Mouse (Mus musculus) heart, embryonic 10.5 days (tissue): ENCODE data around the gene 1700001F09Rik. TPM values are rescaled to one million over a fixed set of nuclear protein-coding genes. Genes with fewer than 3 reads are reported as not detected.
"Not testable (repeated sequence)": the region's sequence is repeated elsewhere in the genome, so short reads cannot be mapped to it uniquely, and the experiment has no call there.

ENCODE experiments used
- DNase-seq: peaks from one replicate; pipeline ENCODE4 v3.0.0-alpha.2; 2017; ENCODE audit warnings: low spot score
- H3K27ac ChIP-seq: fragments of 300-500 bp; sonication (generic); 2 replicates; pipeline ENCODE4 v1.5.1; 2016; ENCODE audit warnings: mild to moderate bottlenecking
- H3K27me3 ChIP-seq: fragments of 300-500 bp; sonication (generic); 2 replicates; pipeline ENCODE4 v1.6.1; 2016; ENCODE audit warnings: mild to moderate bottlenecking; ENCODE audit not compliant: poor library complexity, insufficient read depth, severe bottlenecking
- H3K36me3 ChIP-seq: fragments of 300-500 bp; sonication (generic); 2 replicates; pipeline ENCODE4 v1.6.1; 2016; ENCODE audit warnings: mild to moderate bottlenecking, moderate library complexity
- H3K4me1 ChIP-seq: fragments of 300-500 bp; sonication (generic); 2 replicates; pipeline ENCODE4 v1.6.1; 2016; ENCODE audit warnings: mild to moderate bottlenecking
- H3K4me3 ChIP-seq: fragments of 300-500 bp; sonication (generic); 2 replicates; pipeline ENCODE4 v1.5.1; 2016; ENCODE audit warnings: mild to moderate bottlenecking, moderate library complexity
- H3K9me3 ChIP-seq: fragments of 300-500 bp; sonication (generic); 2 replicates; pipeline ENCODE4 v1.6.1; 2016; ENCODE audit warnings: mild to moderate bottlenecking, moderate library complexity
- WGBS: fragments of 180-500 bp; shearing (Covaris S2); methylation state at CpG from one replicate; pipeline ENCODE4 v1.1.7; 2016; 5-methylcytosine and 5-hydroxymethylcytosine counted together
- polyA plus RNA-seq: library from polyadenylated mRNA; unstranded; fragments of >200 nt; fragmentation: Nextera tagmentation; extraction: Ambion mirVana; gene quantifications from 2 replicates; pipeline ENCODE4 v1.2.1, GENCODE M21; 2016

Gene 1700001F09Rik
- polyA plus RNA-seq = not detected in 2 replicates

- H3K27me3 ChIP-seq, H3K4me1 ChIP-seq, H3K4me3 ChIP-seq, DNase-seq, H3K9me3 ChIP-seq, H3K27ac ChIP-seq, H3K36me3 ChIP-seq: not testable (repeated sequence)
These were observed at the start of gene 1700001F09Rik for GRCm38 (mm10) chr14:43347711-43348110. Gene 1700001F09Rik, minus strand, starts transcription at chr14:43347811.

GRCm38 (mm10) chr14:43361713-43362112 lies 14.1 kb upstream of the 1700001F09Rik start:
- DNase-seq = peak; percentile 72
- H3K4me1 ChIP-seq, H3K4me3 ChIP-seq, H3K36me3 ChIP-seq, H3K27ac ChIP-seq, H3K9me3 ChIP-seq, H3K27me3 ChIP-seq: not testable (repeated sequence)
- WGBS = 82% methylated on average over 11 of the region's 11 CpGs

GRCm38 (mm10) chr14:43359246-43359645 lies 11.6 kb upstream of the 1700001F09Rik start:
- not testable (repeated sequence) for H3K27me3 ChIP-seq, H3K27ac ChIP-seq, H3K9me3 ChIP-seq, H3K4me3 ChIP-seq, H3K4me1 ChIP-seq, H3K36me3 ChIP-seq
- 60% methylated on average over 1 of the region's 1 CpGs for WGBS
- peak; percentile 36 for DNase-seq

- not testable (repeated sequence) for H3K36me3 ChIP-seq, H3K27me3 ChIP-seq, H3K27ac ChIP-seq, DNase-seq, H3K4me3 ChIP-seq, H3K9me3 ChIP-seq, H3K4me1 ChIP-seq
These were observed 9.9 kb upstream of the 1700001F09Rik start for GRCm38 (mm10) chr14:43357496-43357895.

- H3K27ac ChIP-seq, DNase-seq: not testable (repeated sequence)
- 81% methylated on average over 2 of the region's 2 CpGs for WGBS
These were observed 5.3 kb upstream of the 1700001F09Rik start for GRCm38 (mm10) chr14:43352944-43353343.

DNA sequence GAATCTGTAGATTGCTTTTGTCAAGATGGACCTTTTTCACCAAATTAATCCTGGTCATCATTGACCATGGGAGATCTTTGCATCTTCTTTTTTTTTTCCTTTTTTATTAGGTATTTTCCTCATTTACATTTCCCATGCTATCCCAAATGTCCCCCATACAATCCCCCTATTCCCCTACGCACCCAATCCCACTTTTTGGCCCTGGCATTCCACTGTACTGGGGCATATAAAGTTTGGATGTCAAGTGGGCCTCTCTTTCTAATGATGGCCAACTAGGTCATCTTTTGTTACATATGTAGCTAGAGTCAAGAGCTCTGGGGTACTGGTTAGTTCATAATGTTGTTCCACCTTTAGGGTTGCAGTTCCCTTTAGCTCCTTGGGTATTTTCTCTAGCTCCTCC lies 10.0 kb downstream of the 1700001F09Rik start:
- not testable (repeated sequence) for H3K36me3 ChIP-seq, H3K4me1 ChIP-seq, H3K27ac ChIP-seq, H3K27me3 ChIP-seq, H3K4me3 ChIP-seq, H3K9me3 ChIP-seq
- peak; percentile 61 for DNase-seq
- WGBS = 72% methylated on average over 1 of the region's 1 CpGs

More at GRCm38 (mm10) chr14:43352944-43353343, 5.3 kb upstream of the 1700001F09Rik start:
- not testable (repeated sequence) for H3K27me3 ChIP-seq, H3K4me3 ChIP-seq, H3K9me3 ChIP-seq, H3K4me1 ChIP-seq, H3K36me3 ChIP-seq

DNA sequence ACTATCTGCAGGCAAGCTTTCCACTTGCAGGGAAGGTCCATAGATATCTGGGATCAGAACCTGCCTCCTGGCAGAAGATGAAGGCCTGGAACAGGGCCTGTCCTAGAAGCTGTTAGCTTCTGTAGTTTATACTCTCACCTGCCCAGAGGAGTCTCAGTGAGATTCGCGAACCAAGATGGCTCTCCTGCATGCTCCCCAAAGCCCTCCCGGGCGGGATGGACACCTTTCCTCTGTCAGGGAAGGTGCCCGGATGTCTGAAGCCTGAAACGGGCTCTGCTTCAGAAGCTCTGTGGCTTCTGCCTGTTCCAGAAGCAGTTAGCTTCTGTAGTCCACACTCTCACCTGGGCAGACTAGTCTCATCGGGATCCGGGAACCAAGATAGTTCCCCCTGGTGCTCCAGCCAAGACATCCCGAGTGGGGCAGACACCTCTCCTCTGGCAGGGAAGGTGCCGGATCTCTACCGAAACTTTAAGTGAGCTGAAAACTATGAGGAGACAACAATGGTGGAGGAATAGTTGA lies 16.2 kb downstream of the 1700001F09Rik start:
- H3K36me3 ChIP-seq, H3K27me3 ChIP-seq, H3K4me3 ChIP-seq, H3K27ac ChIP-seq, H3K9me3 ChIP-seq, H3K4me1 ChIP-seq: not testable (repeated sequence)
- WGBS = 85% methylated on average over 11 of the region's 11 CpGs
- peak; percentile 71 for DNase-seq

GRCm38 (mm10) chr14:43328603-43329002 lies 19.0 kb downstream of the 1700001F09Rik start:
- WGBS = 67% methylated on average over 2 of the region's 2 CpGs
- not testable (repeated sequence) for DNase-seq, H3K27me3 ChIP-seq, H3K9me3 ChIP-seq, H3K36me3 ChIP-seq, H3K4me3 ChIP-seq, H3K27ac ChIP-seq, H3K4me1 ChIP-seq

DNA sequence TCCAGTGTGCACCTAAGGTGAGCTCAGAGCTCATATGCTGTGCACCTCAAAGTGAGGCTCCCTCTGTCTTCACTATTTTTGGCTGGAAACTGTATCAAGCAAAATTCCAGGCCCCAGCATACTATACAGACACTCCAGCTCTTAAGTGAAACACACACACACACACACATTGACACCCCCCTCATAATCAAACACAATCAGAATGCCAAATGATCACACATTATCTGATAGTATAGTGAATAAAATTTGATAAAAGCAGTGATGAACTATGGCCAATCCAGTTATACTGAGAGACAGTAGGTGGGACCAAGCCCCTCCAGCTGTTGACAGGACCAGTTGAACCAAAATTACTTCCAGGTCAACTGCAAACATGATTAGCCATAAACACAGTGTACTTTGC lies 28.1 kb downstream of the 1700001F09Rik start:
- DNase-seq = peak; percentile 51
- H3K36me3 ChIP-seq, H3K9me3 ChIP-seq, H3K27ac ChIP-seq, H3K4me1 ChIP-seq, H3K4me3 ChIP-seq, H3K27me3 ChIP-seq: not testable (repeated sequence)

DNA sequence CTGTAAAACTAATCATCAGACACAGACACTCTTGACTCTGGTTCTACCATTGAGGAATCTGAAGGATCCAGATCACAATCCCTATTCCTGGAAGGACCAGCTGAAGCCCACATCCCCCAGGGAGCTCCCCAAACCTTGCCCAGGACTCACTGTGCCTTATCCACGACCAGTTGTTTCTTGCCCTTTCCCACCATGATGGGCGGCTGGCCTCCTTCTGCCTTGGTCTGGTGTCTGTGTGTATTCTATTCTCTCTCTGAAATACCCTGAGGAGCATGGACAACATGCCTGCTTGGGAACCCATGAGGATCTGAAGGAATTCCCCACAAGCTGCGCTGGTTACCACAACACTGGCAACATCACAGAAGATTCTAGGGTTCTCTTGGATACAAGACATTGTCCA lies 54.1 kb downstream of the 1700001F09Rik start, which contains the start of gene Gm8127:
Gene Gm8127 (minus strand): TSS at position 330 of the 400 bp plus-strand sequence.
- H3K27me3 ChIP-seq, H3K9me3 ChIP-seq, H3K36me3 ChIP-seq, H3K4me3 ChIP-seq, H3K4me1 ChIP-seq, H3K27ac ChIP-seq: not testable (repeated sequence)
- 71% methylated on average over 3 of the region's 3 CpGs for WGBS
- DNase-seq = peak; percentile 51

Other genes with a start within 250 kb of the 1700001F09Rik start
- 0.10 TPM in 1 of 2 replicates, not detected in the other for gene Gm8104, start 247.2 kb downstream of the 1700001F09Rik start, polyA plus RNA-seq
- not detected in 2 replicates for gene Gm7233, start 167.9 kb downstream of the 1700001F09Rik start, polyA plus RNA-seq
- not detected in 2 replicates for gene Gm8122, start 112.5 kb downstream of the 1700001F09Rik start, polyA plus RNA-seq
- gene Gm8126, start 89.2 kb downstream of the 1700001F09Rik start, polyA plus RNA-seq = not detected in 2 replicates
- gene Gm9732, start 72.8 kb downstream of the 1700001F09Rik start, polyA plus RNA-seq = not detected in 2 replicates
- not detected in 2 replicates for gene Gm8127, start 54.0 kb downstream of the 1700001F09Rik start, polyA plus RNA-seq
- not detected in 2 replicates for gene Gm8138, start 68.5 kb upstream of the 1700001F09Rik start, polyA plus RNA-seq
- not detected in 2 replicates for gene Gm5799, start 195.8 kb upstream of the 1700001F09Rik start, polyA plus RNA-seq
- not detected in 2 replicates for gene Gm17654, start 231.3 kb upstream of the 1700001F09Rik start, polyA plus RNA-seq